Mouse (Mus musculus) MEL (cell line): ENCODE results near the gene Gtf2ird1. TPM values are rescaled to one million over a fixed set of nuclear protein-coding genes. Genes with fewer than 3 reads are reported as not detected.

Experiments used
- DNase-seq: peaks from one replicate; pipeline ENCODE4 v3.0.0; 2011; ENCODE audit warnings: low read depth, low spot score
- H3K27ac ChIP-seq: 2 replicates; pipeline ENCODE4 v1.5.1; 2012; ENCODE audit warnings: low read depth, mild to moderate bottlenecking, control low read depth, low read length, moderate library complexity; ENCODE audit not compliant: control insufficient read depth
- H3K27me3 ChIP-seq, 2 experiments: fragments of 150-350 bp in 1 of 2; sonication (generic) in 1 of 2; 2 replicates each; pipeline ENCODE4 v1.6.1; 2012; ENCODE audit warnings: low read length in 2 of 2, mild to moderate bottlenecking in 2 of 2, improper control_type of control experiment in 1 of 2, moderate library complexity in 1 of 2; ENCODE audit not compliant: insufficient read depth in 2 of 2, control insufficient read depth in 1 of 2
- H3K36me3 ChIP-seq, 2 experiments: 2 replicates each; pipeline ENCODE4 v1.6.1; 2012 to 2014; ENCODE audit warnings: low read length in 2 of 2, improper control_type of control experiment in 1 of 2, inconsistent platforms in 1 of 2, mild to moderate bottlenecking in 1 of 2; ENCODE audit not compliant: insufficient read depth in 2 of 2, control insufficient read depth in 1 of 2
- H3K4me1 ChIP-seq, 2 experiments: fragments of 150-350 bp in 1 of 2; sonication (generic) in 1 of 2; 2 replicates each; pipeline ENCODE4 v1.6.1; 2012; ENCODE audit warnings: low read length in 2 of 2, improper control_type of control experiment in 1 of 2, mild to moderate bottlenecking in 1 of 2; ENCODE audit not compliant: insufficient read depth in 2 of 2, control insufficient read depth in 1 of 2
- H3K4me3 ChIP-seq, 2 experiments: fragments of 150-350 bp in 1 of 2; sonication (generic) in 1 of 2; 2 replicates each; pipeline ENCODE4 v1.5.1; 2012; ENCODE audit warnings: low read depth in 2 of 2, low read length in 2 of 2, mild to moderate bottlenecking in 2 of 2, moderate library complexity in 2 of 2, control low read depth in 1 of 2, improper control_type of control experiment in 1 of 2; ENCODE audit not compliant: control insufficient read depth in 1 of 2, insufficient read depth in 1 of 2
- H3K79me2 ChIP-seq: 2 replicates; pipeline ENCODE4 v1.6.1; 2012; ENCODE audit warnings: mild to moderate bottlenecking, low read length, moderate library complexity; ENCODE audit not compliant: control insufficient read depth, poor library complexity, insufficient read depth
- H3K9ac ChIP-seq: 2 replicates; pipeline ENCODE4 v1.6.1; 2012; ENCODE audit warnings: low read depth, mild to moderate bottlenecking, control low read depth, low read length, moderate library complexity; ENCODE audit not compliant: control insufficient read depth, poor library complexity, severe bottlenecking
- H3K9me3 ChIP-seq: fragments of 150-350 bp; sonication (generic); replicated peaks from 2 replicates; pipeline ENCODE4 v1.6.1; 2012; ENCODE audit warnings: mild to moderate bottlenecking, low read length, improper control_type of control experiment, moderate library complexity; ENCODE audit not compliant: insufficient read depth
- CTCF ChIP-seq, 3 experiments: IDR thresholded peaks in 2 of 3; conservative IDR thresholded peaks in 1 of 3; 2 replicates each; pipeline ENCODE4 v1.5.1; 2011 to 2012; ENCODE audit warnings: low read length in 3 of 3, low read depth in 2 of 3, mild to moderate bottlenecking in 2 of 3, improper control_type of control experiment in 1 of 3, inconsistent platforms in 1 of 3, mixed read lengths in 1 of 3, moderate library complexity in 1 of 3; ENCODE audit not compliant: control insufficient read depth in 1 of 3, insufficient read depth in 1 of 3, poor library complexity in 1 of 3, severe bottlenecking in 1 of 3
- ELF1 ChIP-seq: IDR thresholded peaks from 2 replicates; pipeline ENCODE4 v1.6.1; 2014; ENCODE audit warnings: low read depth, mild to moderate bottlenecking, inconsistent platforms, low read length, improper control_type of control experiment, moderate library complexity
- EP300 ChIP-seq, 2 experiments: IDR thresholded peaks; 2 replicates each; pipeline ENCODE4 v1.6.1; 2011; ENCODE audit warnings: improper control_type of control experiment in 2 of 2, low read length in 2 of 2, low read depth in 1 of 2, mild to moderate bottlenecking in 1 of 2
- ETS1 ChIP-seq: IDR thresholded peaks from 2 replicates; pipeline ENCODE4 v1.6.1; 2012; ENCODE audit warnings: low read depth, mild to moderate bottlenecking, inconsistent platforms, low read length, improper control_type of control experiment, moderate library complexity
- HCFC1 ChIP-seq: IDR thresholded peaks from 2 replicates; pipeline ENCODE4 v1.6.1; 2012; ENCODE audit warnings: low read depth, mild to moderate bottlenecking, inconsistent platforms, low read length, improper control_type of control experiment, moderate library complexity
- JUND ChIP-seq: IDR thresholded peaks from 2 replicates; pipeline ENCODE4 v1.6.1; 2011; ENCODE audit warnings: low read depth, mild to moderate bottlenecking, improper control_type of control experiment, low read length
- KAT2A ChIP-seq: conservative IDR thresholded peaks from 2 replicates; pipeline ENCODE4 v1.6.1; 2012; ENCODE audit warnings: low read depth, low read length, improper control_type of control experiment, inconsistent platforms
- MXI1 ChIP-seq: IDR thresholded peaks from 2 replicates; pipeline ENCODE4 v1.6.1; 2011; ENCODE audit warnings: mild to moderate bottlenecking, low read depth, low read length, improper control_type of control experiment
- POLR2A ChIP-seq, 2 experiments: IDR thresholded peaks; 2 replicates each; pipeline ENCODE4 v1.6.1; 2011 to 2012; ENCODE audit warnings: low read length in 2 of 2, mild to moderate bottlenecking in 2 of 2, control low read depth in 1 of 2, improper control_type of control experiment in 1 of 2, low read depth in 1 of 2, moderate library complexity in 1 of 2; ENCODE audit not compliant: control insufficient read depth in 1 of 2, insufficient read depth in 1 of 2, poor library complexity in 1 of 2
- POLR2AphosphoS5 ChIP-seq: IDR thresholded peaks from 2 replicates; pipeline ENCODE4 v1.6.1; 2012; ENCODE audit warnings: low read depth, borderline replicate concordance, mild to moderate bottlenecking, inconsistent platforms, low read length, moderate library complexity, mixed read lengths
- RAD21 ChIP-seq: IDR thresholded peaks from 2 replicates; pipeline ENCODE4 v1.6.1; 2011; ENCODE audit warnings: mild to moderate bottlenecking, low read depth, low read length, improper control_type of control experiment
- SIN3A ChIP-seq: IDR thresholded peaks from 2 replicates; pipeline ENCODE4 v1.6.1; 2012; ENCODE audit warnings: low read length, improper control_type of control experiment, inconsistent platforms
- SMC3 ChIP-seq: IDR thresholded peaks from 2 replicates; pipeline ENCODE4 v1.6.1; 2011; ENCODE audit warnings: low read depth, low read length, improper control_type of control experiment
- TAL1 ChIP-seq: IDR thresholded peaks from 2 replicates; pipeline ENCODE4 v1.6.1; 2012; ENCODE audit warnings: mild to moderate bottlenecking, inconsistent platforms, low read length, moderate library complexity, mixed read lengths
- TBP ChIP-seq: IDR thresholded peaks from 2 replicates; pipeline ENCODE4 v1.8.0; 2011; ENCODE audit warnings: low read depth, low read length, improper control_type of control experiment
- TCF12 ChIP-seq: IDR thresholded peaks from 2 replicates; pipeline ENCODE4 v1.6.1; 2014; ENCODE audit warnings: low read depth, mild to moderate bottlenecking, inconsistent platforms, low read length, improper control_type of control experiment, moderate library complexity
- ZC3H11A ChIP-seq: IDR thresholded peaks from 2 replicates; pipeline ENCODE4 v1.6.1; 2012; ENCODE audit warnings: low read depth, mild to moderate bottlenecking, inconsistent platforms, low read length, improper control_type of control experiment
- ZKSCAN1 ChIP-seq: IDR thresholded peaks from 2 replicates; pipeline ENCODE4 v1.6.1; 2012; ENCODE audit warnings: low read depth, mild to moderate bottlenecking, inconsistent platforms, low read length, improper control_type of control experiment, moderate library complexity
- ZNF384 ChIP-seq: IDR thresholded peaks from 2 replicates; pipeline ENCODE4 v1.6.1; 2012; ENCODE audit warnings: low read depth, mild to moderate bottlenecking, inconsistent platforms, low read length, improper control_type of control experiment
- polyA plus RNA-seq, 2 experiments: library from polyadenylated mRNA; stranded (reverse) in 1 of 2; unstranded in 1 of 2; fragments of >175 nt in 1 of 2; fragments of >200 nt in 1 of 2; gene quantifications; 2 replicates each; pipeline versions ENCODE4 v1.2.1 to v1.2.4; 2012; ENCODE audit warnings: low replicate concordance in 2 of 2, low read depth in 1 of 2; ENCODE audit not compliant: insufficient read length in 2 of 2, insufficient read depth in 1 of 2, missing spikeins in 1 of 2
- total RNA-seq: library from RNA; depleted of rRNA; stranded (reverse); fragments of 300-350 nt; gene quantifications from 2 replicates; pipeline ENCODE4 v1.2.3, GENCODE M21; 2012

Gene Gtf2ird1
- total and polyA plus RNA-seq, 3 experiments: 15.2 to 54.7 TPM; not detected in 1

- 0 out of 2 replicates have a peak, but pooled peaks have one; percentile 55 for TF ChIP-seq JUND
- no peak for TF ChIP-seq TCF12
- TF ChIP-seq POLR2A (IDR thresholded peaks at IDR 0.05; ENCODE audit: control insufficient read depth in 1 of 2, insufficient read depth in 1 of 2, low read depth in 1 of 2, low read length in 2 of 2, poor library complexity in 1 of 2): peak in 1 of 2 experiments; percentile 33; a peak in 1 of 4 replicates
- TF ChIP-seq HCFC1: peak; percentile 72
- TF ChIP-seq POLR2AphosphoS5: no peak
- TF ChIP-seq TAL1: no peak
- peak; percentile 94 for TF ChIP-seq SMC3
- TF ChIP-seq SIN3A: peak; percentile 34; the same call in 1 of the 2 replicates
- 0 out of 2 replicates have a peak, but pooled peaks have one; percentile 25 for TF ChIP-seq MXI1
- 0 out of 2 replicates have a peak, but pooled peaks have one; percentile 34 for TF ChIP-seq TBP
- TF ChIP-seq ELF1: peak; percentile 51
- 0 out of 2 replicates have a peak, but pooled peaks have one; percentile 31 for TF ChIP-seq ZNF384
- peak; percentile 81 for TF ChIP-seq ZC3H11A
- peak; percentile 87 for TF ChIP-seq RAD21
- TF ChIP-seq KAT2A: no peak
- TF ChIP-seq CTCF (IDR thresholded peaks at IDR 0.05 in 2 of 3, conservative IDR thresholded peaks at IDR 0.05 in 1 of 3; ENCODE audit: control insufficient read depth in 1 of 3, insufficient read depth in 1 of 3, low read depth in 2 of 3, low read length in 3 of 3, poor library complexity in 1 of 3, severe bottlenecking in 1 of 3): peak; percentile 91 to 99 (median 96)
- no peak for TF ChIP-seq ETS1
- H3K4me3 ChIP-seq: no peak overlapping the region
- peaks cover 0 to 7% of the 10 kb centered on the region in 2 experiments; a peak in 1 of 4 replicates for H3K4me1 ChIP-seq
- no peaks in the 10 kb centered on the region for H3K79me2 ChIP-seq
- H3K9me3 ChIP-seq: no peaks in the 10 kb centered on the region
- H3K27ac ChIP-seq: no peak overlapping the region
- DNase-seq: peak; percentile 87
- H3K36me3 ChIP-seq: 0 out of 4 replicates have a peak, but pooled peaks cover 0 to 2% of the 10 kb centered on the region in 2 experiments
- H3K9ac ChIP-seq: peak overlapping the region; percentile 44; the same call in 1 of the 2 replicates
- H3K27me3 ChIP-seq: peaks cover 0 to 1% of the 10 kb centered on the region in 2 experiments; a peak in 1 of 4 replicates
Measured at GRCm38 (mm10) chr5:134485900-134486665, 29.6 kb upstream of the Gtf2ird1 start.

DNA sequence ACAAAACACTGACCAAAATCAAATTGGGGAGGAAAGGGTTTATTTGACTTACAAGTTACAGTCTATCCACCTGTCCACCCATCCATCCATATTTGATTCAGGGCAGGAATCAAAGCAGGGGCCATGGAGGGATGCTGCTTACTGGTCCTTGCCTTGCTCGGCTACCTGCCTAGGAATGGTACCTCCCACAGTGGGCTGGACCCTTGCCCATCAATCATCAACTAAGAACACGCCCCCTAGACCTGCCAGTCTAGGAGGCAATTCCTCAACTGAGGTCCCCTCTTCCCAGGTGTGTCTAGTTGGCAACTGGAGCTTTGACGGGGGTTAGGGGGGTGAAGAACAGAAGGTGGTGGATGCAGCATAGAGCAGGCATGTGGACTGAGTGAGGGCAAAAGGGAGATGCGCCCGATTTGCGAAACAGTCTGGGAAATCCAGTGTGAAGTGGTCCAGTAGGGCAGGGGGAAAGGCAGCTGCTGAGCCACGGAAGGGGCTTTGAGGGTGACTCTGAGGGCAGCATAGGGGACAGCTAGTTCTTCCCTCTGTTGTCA is 28.7 kb upstream of the Gtf2ird1 start:
- TF ChIP-seq ZKSCAN1 (no peak), ZNF384 (no peak), SIN3A (no peak), EP300 (IDR thresholded peaks at IDR 0.05; ENCODE audit: low read depth in 1 of 2, low read length in 2 of 2) (no peak)
- H3K79me2 ChIP-seq: no peaks in the 10 kb centered on the region
- no peak for DNase-seq
- H3K27ac ChIP-seq: no peak overlapping the region
- no peak overlapping the region for H3K9ac ChIP-seq
- H3K4me3 ChIP-seq: no peak overlapping the region
- H3K36me3 ChIP-seq: 0 out of 4 replicates have a peak, but pooled peaks cover 0 to 2% of the 10 kb centered on the region in 2 experiments
- no peaks in the 10 kb centered on the region for H3K9me3 ChIP-seq
- H3K27me3 ChIP-seq: peaks cover 0 to 1% of the 10 kb centered on the region in 2 experiments; a peak in 1 of 4 replicates
- peaks cover 0 to 7% of the 10 kb centered on the region in 2 experiments; a peak in 1 of 4 replicates for H3K4me1 ChIP-seq
